Mouse (Mus musculus): ENCODE measurements around the gene Hdgfl2. TPM values are rescaled to one million over a fixed set of nuclear protein-coding genes. Genes with fewer than 3 reads are reported as not detected.
A peak's percentile ranks its signal among the peaks of the same experiment; 100 is the strongest.

The Hdgfl2 gene
- 144 and 167 TPM in 2 replicates for polyA plus RNA-seq (2015; fragmentation: Nextera tagmentation; extraction: Ambion mirVana)

GRCm38 (mm10) chr17:56078880-56079795 lies at the start of gene Hdgfl2:
Hdgfl2 (plus strand) TSS chr17:56079634.
- peak; percentile 92 for ATAC-seq (replicated peaks)
- Histone ChIP-seq H3K4me3 (peak within 1 kb of the TSS; percentile 88), H3K27me3 (no peaks in the 10 kb centered on the region), H3K4me1 (peaks cover 39% of the 10 kb centered on the region), H3K9me3 (no peaks in the 10 kb centered on the region), H3K9ac (replicated peaks) (peak within 1 kb of the TSS; percentile 80), H3K27ac (replicated peaks) (peak within 1 kb of the TSS; percentile 68), H3K36me3 (peaks cover 9% of the 10 kb centered on the region; the same call in 1 of the 2 replicates), H3K4me2 (replicated peaks) (peak within 1 kb of the TSS; percentile 97)
- WGBS = under 1% methylated on average over 60 of the region's 61 CpGs

DNA sequence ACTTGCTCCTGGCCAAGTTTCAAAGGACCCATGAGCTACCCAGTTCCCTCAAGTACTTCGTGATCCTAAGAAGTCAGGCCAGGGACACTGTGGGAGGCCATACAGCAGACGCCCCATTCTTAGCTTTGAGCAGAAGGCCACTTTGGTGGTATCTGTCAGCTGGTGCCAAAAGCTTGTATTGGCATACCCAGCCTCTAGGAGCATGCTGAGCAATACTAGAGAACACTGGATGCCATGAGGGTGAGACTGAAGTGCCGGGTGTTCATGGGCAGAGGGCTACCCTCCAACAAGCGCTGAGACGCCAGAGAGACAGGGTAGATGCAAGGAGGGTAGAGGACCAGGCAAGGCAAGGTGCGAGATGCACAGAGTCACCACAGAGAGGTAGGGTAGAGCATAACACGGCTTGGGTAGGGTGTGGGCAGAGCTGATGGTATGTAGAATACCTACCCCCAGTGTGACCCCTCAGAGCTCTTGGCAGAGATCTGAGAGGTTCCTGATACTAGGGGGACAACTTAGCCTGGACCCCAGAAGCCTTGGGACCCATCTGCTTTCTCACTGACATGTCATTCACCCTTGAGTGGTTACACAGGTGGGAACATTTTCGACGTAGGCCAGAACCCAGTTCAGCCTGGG lies 49.1 kb upstream of the Hdgfl2 start:
- no peaks in the 10 kb centered on the region for H3K9me3 ChIP-seq
- H3K27me3 ChIP-seq = no peaks in the 10 kb centered on the region
- no peak overlapping the region for H3K4me2 ChIP-seq (replicated peaks)
- no peak overlapping the region for H3K9ac ChIP-seq (replicated peaks)
- no peak overlapping the region for H3K4me3 ChIP-seq
- ATAC-seq (replicated peaks) = no peak
- H3K4me1 ChIP-seq = peaks cover 17% of the 10 kb centered on the region
- H3K36me3 ChIP-seq = peaks cover 16% of the 10 kb centered on the region
- H3K27ac ChIP-seq (replicated peaks) = no peak overlapping the region
- 88% methylated on average over 9 of the region's 9 CpGs for WGBS

DNA sequence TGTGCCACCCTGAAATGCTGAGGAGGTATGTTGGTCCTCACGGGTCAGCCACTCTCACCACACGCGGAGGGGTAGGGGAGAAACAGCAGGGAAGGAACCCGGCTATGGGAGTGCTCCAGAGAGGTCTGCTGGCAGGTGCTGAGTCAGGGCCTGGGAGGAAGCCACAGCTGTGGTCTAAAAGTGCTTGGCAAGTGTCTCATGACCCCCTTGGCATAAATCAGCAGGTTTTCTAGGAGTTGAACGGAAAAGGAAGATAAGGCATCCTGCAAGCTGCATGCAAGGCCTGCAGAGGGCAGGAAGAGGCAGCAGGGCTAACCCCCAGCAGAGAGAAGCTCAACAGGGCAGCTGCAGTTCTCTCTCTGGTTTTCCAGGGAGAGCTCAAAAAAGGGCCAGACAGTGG lies 48.5 kb upstream of the Hdgfl2 start:
- 76% methylated on average over 5 of the region's 5 CpGs for WGBS
- Histone ChIP-seq H3K4me2 (replicated peaks) (no peak overlapping the region), H3K36me3 (peaks cover 16% of the 10 kb centered on the region)

DNA sequence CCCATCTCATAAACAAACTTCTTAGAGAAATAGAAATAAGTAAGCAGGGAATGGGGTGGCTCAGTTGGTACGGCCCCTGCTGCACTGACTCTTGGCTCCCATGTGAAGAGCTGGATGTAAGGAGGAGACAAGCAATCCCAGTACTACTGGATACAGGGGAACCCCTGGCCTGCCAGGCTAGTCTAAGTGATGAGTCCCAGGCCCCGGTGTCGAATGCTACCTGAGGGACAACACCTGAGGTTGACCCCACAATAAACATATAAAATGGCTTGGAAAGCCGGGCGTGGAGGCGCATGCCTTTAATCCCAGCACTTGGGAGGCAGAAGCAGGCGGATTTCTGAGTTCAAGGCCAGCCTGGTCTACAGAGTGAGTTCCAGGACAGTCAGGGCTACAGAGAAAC lies 48.0 kb upstream of the Hdgfl2 start:
- Histone ChIP-seq H3K4me3 (no peak overlapping the region), H3K9ac (replicated peaks) (no peak overlapping the region), H3K27ac (replicated peaks) (no peak overlapping the region), H3K9me3 (no peaks in the 10 kb centered on the region), H3K36me3 (peaks cover 16% of the 10 kb centered on the region), H3K27me3 (no peaks in the 10 kb centered on the region), H3K4me2 (replicated peaks) (no peak overlapping the region), H3K4me1 (peaks cover 24% of the 10 kb centered on the region)
- WGBS = 91% methylated on average over 7 of the region's 7 CpGs
- no peak for ATAC-seq (replicated peaks)

More for the DNA sequence above, 48.5 kb upstream of the Hdgfl2 start:
- no peak for ATAC-seq (replicated peaks)
- H3K9me3 ChIP-seq = no peaks in the 10 kb centered on the region
- no peak overlapping the region for H3K4me3 ChIP-seq
- H3K27ac ChIP-seq (replicated peaks) = no peak overlapping the region
- H3K9ac ChIP-seq (replicated peaks) = no peak overlapping the region
- H3K4me1 ChIP-seq = peaks cover 23% of the 10 kb centered on the region
- H3K27me3 ChIP-seq = no peaks in the 10 kb centered on the region

GRCm38 (mm10) chr17:56032127-56032733 lies 47.2 kb upstream of the Hdgfl2 start:
- H3K36me3 ChIP-seq = peaks cover 16% of the 10 kb centered on the region
- no peak overlapping the region for H3K27ac ChIP-seq (replicated peaks)
- no peaks in the 10 kb centered on the region for H3K9me3 ChIP-seq
- no peak overlapping the region for H3K4me3 ChIP-seq
- H3K27me3 ChIP-seq = no peaks in the 10 kb centered on the region
- H3K4me2 ChIP-seq (replicated peaks) = no peak overlapping the region
- ATAC-seq (replicated peaks) = no peak
- peaks cover 29% of the 10 kb centered on the region for H3K4me1 ChIP-seq
- WGBS = 79% methylated on average over 6 of the region's 6 CpGs
- H3K9ac ChIP-seq (replicated peaks) = no peak overlapping the region

DNA sequence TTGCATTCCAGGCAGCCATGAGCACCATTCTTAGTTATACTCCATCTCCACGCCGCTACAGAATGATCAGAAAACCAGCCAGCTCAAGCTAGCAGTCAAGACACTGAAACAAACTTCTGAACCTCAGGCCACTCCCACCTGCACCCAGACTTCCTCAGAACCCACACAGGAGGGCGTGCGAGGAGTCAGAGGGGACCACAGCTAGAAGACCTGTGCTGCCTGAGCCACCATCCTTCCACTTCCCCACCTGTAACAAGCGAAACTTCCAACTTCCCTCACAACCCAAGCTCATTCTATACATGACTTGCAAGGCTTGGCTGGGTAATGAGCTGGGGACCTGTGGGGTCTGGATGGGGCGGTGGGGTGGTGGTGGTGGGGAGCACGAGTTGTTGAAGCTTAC lies 46.6 kb upstream of the Hdgfl2 start:
- Histone ChIP-seq H3K27me3 (no peaks in the 10 kb centered on the region), H3K4me3 (no peak overlapping the region), H3K9ac (replicated peaks) (no peak overlapping the region), H3K36me3 (peaks cover 16% of the 10 kb centered on the region), H3K4me2 (replicated peaks) (no peak overlapping the region), H3K4me1 (peaks cover 29% of the 10 kb centered on the region), H3K27ac (replicated peaks) (no peak overlapping the region), H3K9me3 (no peaks in the 10 kb centered on the region)
- ATAC-seq (replicated peaks) = no peak
- WGBS = 81% methylated on average over 7 of the region's 7 CpGs

- H3K4me1 ChIP-seq = peaks cover 29% of the 10 kb centered on the region
- H3K9me3 ChIP-seq = no peaks in the 10 kb centered on the region
- no peak overlapping the region for H3K27ac ChIP-seq (replicated peaks)
- H3K9ac ChIP-seq (replicated peaks) = no peak overlapping the region
- no peak overlapping the region for H3K4me2 ChIP-seq (replicated peaks)
- no peak for ATAC-seq (replicated peaks)
- no peaks in the 10 kb centered on the region for H3K27me3 ChIP-seq
- WGBS = 93% methylated on average over 7 of the region's 7 CpGs
- H3K36me3 ChIP-seq = peaks cover 12% of the 10 kb centered on the region
- H3K4me3 ChIP-seq = no peak overlapping the region
Measured at GRCm38 (mm10) chr17:56034040-56034725, 45.3 kb upstream of the Hdgfl2 start.

DNA sequence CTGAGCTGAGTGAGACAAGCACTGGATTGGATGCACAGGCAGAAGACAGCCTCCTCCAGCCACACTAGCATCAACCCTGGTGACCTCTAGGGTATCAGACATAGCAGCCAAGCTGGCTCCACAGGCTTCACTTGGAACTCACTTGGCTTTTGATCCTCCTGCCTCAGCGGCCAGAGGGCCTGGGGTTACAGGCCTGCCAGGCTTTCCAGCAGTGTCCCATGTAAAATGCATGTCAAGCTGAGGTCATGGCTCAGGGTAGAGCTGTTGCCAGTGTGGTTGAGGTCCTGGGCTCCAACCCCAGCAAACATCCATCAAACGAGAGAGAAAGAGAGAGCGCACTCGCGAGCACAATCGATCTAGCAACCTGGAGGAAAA lies 44.7 kb upstream of the Hdgfl2 start:
- no peak overlapping the region for H3K4me2 ChIP-seq (replicated peaks)
- H3K27ac ChIP-seq (replicated peaks) = no peak overlapping the region
- H3K4me1 ChIP-seq = peaks cover 29% of the 10 kb centered on the region
- no peak overlapping the region for H3K4me3 ChIP-seq
- no peaks in the 10 kb centered on the region for H3K9me3 ChIP-seq
- ATAC-seq (replicated peaks) = no peak
- 90% methylated on average over 6 of the region's 6 CpGs for WGBS
- H3K27me3 ChIP-seq = no peaks in the 10 kb centered on the region
- peak overlapping the region; percentile 87; the same call in 1 of the 2 replicates for H3K9ac ChIP-seq (replicated peaks)
- peaks cover 12% of the 10 kb centered on the region for H3K36me3 ChIP-seq

DNA sequence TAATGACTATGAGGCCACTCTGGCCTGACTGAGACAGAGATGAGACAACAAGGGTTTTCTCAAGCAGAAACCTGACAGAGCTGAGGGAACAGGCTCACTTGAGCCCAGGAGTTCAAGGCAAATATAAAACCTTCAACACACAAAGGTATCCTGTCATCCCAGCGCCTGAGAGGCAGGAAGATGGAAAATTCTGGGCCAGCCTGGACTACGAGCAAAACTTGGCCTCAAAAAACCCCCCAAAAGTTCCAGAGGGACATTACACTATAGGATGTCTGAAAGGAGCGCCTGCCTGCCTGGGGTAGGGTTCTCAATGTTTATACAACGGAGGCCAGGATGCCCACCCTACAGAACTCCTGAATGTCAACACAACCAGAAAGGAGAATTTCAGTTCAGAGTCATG lies 44.2 kb upstream of the Hdgfl2 start:
- peak overlapping the region; percentile 87 for H3K9ac ChIP-seq (replicated peaks)
- no peak for ATAC-seq (replicated peaks)
- peaks cover 12% of the 10 kb centered on the region for H3K36me3 ChIP-seq
- peaks cover 29% of the 10 kb centered on the region for H3K4me1 ChIP-seq
- H3K4me3 ChIP-seq = peak overlapping the region; percentile 98
- H3K27ac ChIP-seq (replicated peaks) = no peak overlapping the region
- WGBS = 77% methylated on average over 4 of the region's 4 CpGs
- H3K27me3 ChIP-seq = no peaks in the 10 kb centered on the region
- peak overlapping the region; percentile 59 for H3K4me2 ChIP-seq (replicated peaks)
- no peaks in the 10 kb centered on the region for H3K9me3 ChIP-seq

DNA sequence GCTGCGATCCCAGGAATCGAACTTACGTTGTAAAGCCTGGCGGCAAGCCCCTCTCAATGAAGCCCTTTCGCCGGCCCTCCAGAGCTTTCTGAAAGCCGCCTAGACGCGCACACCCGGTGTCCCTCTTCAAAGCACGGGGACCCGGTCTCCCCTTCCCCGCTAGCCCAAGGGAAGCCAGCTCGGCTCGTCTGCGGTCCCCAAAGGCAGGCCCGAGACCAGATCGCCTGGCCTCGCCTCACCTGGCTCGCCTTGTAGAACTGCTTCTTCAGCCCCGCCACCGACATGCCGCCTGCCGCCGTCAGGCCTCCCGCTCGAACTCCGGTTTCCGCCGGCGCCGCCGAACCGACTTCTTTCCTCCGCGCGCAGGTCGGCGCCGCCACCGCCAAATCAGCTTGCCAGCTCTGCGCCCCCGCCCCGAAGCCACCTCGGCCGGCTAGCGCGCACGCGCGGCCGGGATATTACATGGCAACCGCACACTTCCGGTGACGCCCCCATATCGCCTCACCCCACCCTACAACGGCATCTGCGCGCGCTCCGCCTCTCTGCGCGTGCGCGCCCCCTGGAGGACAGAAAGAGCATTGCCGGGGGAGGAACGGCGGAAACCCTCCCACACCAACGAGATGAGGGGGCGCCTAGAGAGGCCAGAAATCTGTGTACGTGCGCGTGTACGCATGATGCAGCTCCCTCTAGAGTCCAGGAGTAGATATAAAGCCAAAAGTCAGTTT lies 43.1 kb upstream of the Hdgfl2 start, which contains the start of gene Sh3gl1:
Sh3gl1 (minus strand) TSS at position 460 of the 725 bp plus-strand sequence.
- WGBS = under 1% methylated on average over 71 of the region's 74 CpGs
- no peaks in the 10 kb centered on the region for H3K9me3 ChIP-seq
- no peaks in the 10 kb centered on the region for H3K27me3 ChIP-seq
- H3K9ac ChIP-seq (replicated peaks) = peak within 1 kb of the TSS; percentile 87
- H3K4me1 ChIP-seq = peaks cover 38% of the 10 kb centered on the region
- ATAC-seq (replicated peaks) = peak; percentile 88
- peak within 1 kb of the TSS; percentile 94 for H3K27ac ChIP-seq (replicated peaks)
- peak within 1 kb of the TSS; percentile 59 for H3K4me2 ChIP-seq (replicated peaks)
- peak within 1 kb of the TSS; percentile 98 for H3K4me3 ChIP-seq
- H3K36me3 ChIP-seq = peaks cover 12% of the 10 kb centered on the region

DNA sequence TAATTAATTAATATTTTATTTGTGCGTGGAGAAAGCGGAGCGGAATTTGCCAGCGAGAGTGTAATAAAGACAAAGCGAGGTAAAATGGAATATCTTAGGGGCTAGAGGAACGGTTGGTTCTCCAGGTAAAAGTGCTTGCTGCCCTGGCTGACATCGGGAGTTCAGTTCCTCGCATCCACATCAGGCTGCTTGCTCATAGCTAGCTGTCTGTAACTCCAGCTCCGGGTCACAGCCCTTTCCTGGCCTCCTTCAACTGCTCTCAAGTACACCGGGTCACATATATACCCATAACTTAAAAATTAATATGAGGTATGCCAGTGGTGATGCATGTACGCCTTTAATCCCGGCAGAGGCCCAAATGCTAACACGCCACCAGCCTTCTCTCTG lies 42.5 kb upstream of the Hdgfl2 start:
- H3K27me3 ChIP-seq = no peaks in the 10 kb centered on the region

More for the DNA sequence above, 42.5 kb upstream of the Hdgfl2 start:
- Histone ChIP-seq H3K27ac (replicated peaks) (peak overlapping the region; percentile 94; the same call in 1 of the 2 replicates), H3K4me3 (peak overlapping the region; percentile 98), H3K4me2 (replicated peaks) (peak overlapping the region; percentile 34), H3K4me1 (peaks cover 44% of the 10 kb centered on the region), H3K9me3 (no peaks in the 10 kb centered on the region), H3K9ac (replicated peaks) (0 out of 2 replicates have a peak overlapping the region, but pooled peaks have one; percentile 87), H3K36me3 (peaks cover 12% of the 10 kb centered on the region)
- WGBS = 39% methylated on average over 13 of the region's 13 CpGs
- peak; percentile 35 for ATAC-seq (replicated peaks)

Data from forebrain, embryonic 15.5 days (tissue).